Mouse (Mus musculus): ENCODE results near the gene Zfhx3. TPM values are rescaled to one million over a fixed set of nuclear protein-coding genes. Genes with fewer than 3 reads are reported as not detected.
A peak's percentile ranks its signal among the peaks of the same experiment; 100 is the strongest.

The Zfhx3 gene
- polyA plus RNA-seq, 1 experiment from 2014 or later = 6.2 TPM

- 20% methylated on average over 10 of the region's 11 CpGs for WGBS
- Histone ChIP-seq H3K4me3 (peak overlapping the region; percentile 78), H3K27ac (replicated peaks) (peak overlapping the region; percentile 91), H3K36me3 (no peaks in the 10 kb centered on the region), H3K9me3 (no peaks in the 10 kb centered on the region), H3K9ac (peak overlapping the region; percentile 96), H3K27me3 (replicated peaks) (no peaks in the 10 kb centered on the region), H3K4me2 (peak overlapping the region; percentile 96), H3K4me1 (peaks cover 86% of the 10 kb centered on the region)
- ATAC-seq (ENCODE audit: extremely low read depth, insufficient number of reproducible peaks, low FRiP score, low TSS enrichment) = no peak
Observed at GRCm38 (mm10) chr8:108715416-108715948, 773.0 kb downstream of the Zfhx3 start.

- H3K27me3 ChIP-seq (replicated peaks) = no peaks in the 10 kb centered on the region
- no peaks in the 10 kb centered on the region for H3K36me3 ChIP-seq
- peak overlapping the region; percentile 28 for H3K9ac ChIP-seq
- H3K4me3 ChIP-seq = peak overlapping the region; percentile 78
- H3K9me3 ChIP-seq = no peaks in the 10 kb centered on the region
- H3K27ac ChIP-seq (replicated peaks) = peak overlapping the region; percentile 91; the same call in 1 of the 2 replicates
- H3K4me2 ChIP-seq = peak overlapping the region; percentile 96
- 34% methylated on average over 7 of the region's 7 CpGs for WGBS
- peaks cover 85% of the 10 kb centered on the region for H3K4me1 ChIP-seq
- no peak for ATAC-seq (ENCODE audit: extremely low read depth, insufficient number of reproducible peaks, low FRiP score, low TSS enrichment)
Observed at GRCm38 (mm10) chr8:108716291-108716811, 773.9 kb downstream of the Zfhx3 start.

GRCm38 (mm10) chr8:108717545-108717944, 775.1 kb downstream of the Zfhx3 start:
- H3K4me2 ChIP-seq = peak overlapping the region; percentile 96
- peaks cover 83% of the 10 kb centered on the region for H3K4me1 ChIP-seq

GRCm38 (mm10) chr8:108718031-108718430, 775.6 kb downstream of the Zfhx3 start:
- peak overlapping the region; percentile 96 for H3K4me2 ChIP-seq
- H3K36me3 ChIP-seq = no peaks in the 10 kb centered on the region
- no peaks in the 10 kb centered on the region for H3K27me3 ChIP-seq (replicated peaks)
- 39% methylated on average over 6 of the region's 6 CpGs for WGBS
- H3K27ac ChIP-seq (replicated peaks) = peak overlapping the region; percentile 32; the same call in 1 of the 2 replicates
- H3K4me3 ChIP-seq = peak overlapping the region; percentile 18; the same call in 1 of the 2 replicates
- no peak for ATAC-seq (ENCODE audit: extremely low read depth, insufficient number of reproducible peaks, low FRiP score, low TSS enrichment)
- no peaks in the 10 kb centered on the region for H3K9me3 ChIP-seq
- H3K4me1 ChIP-seq = peaks cover 83% of the 10 kb centered on the region
- peak overlapping the region; percentile 58 for H3K9ac ChIP-seq

More at GRCm38 (mm10) chr8:108717545-108717944, 775.1 kb downstream of the Zfhx3 start:
- 59% methylated on average over 8 of the region's 8 CpGs for WGBS
- Histone ChIP-seq H3K36me3 (no peaks in the 10 kb centered on the region), H3K9ac (no peak overlapping the region), H3K27me3 (replicated peaks) (no peaks in the 10 kb centered on the region), H3K4me3 (no peak overlapping the region), H3K27ac (replicated peaks) (no peak overlapping the region), H3K9me3 (no peaks in the 10 kb centered on the region)
- no peak for ATAC-seq (ENCODE audit: extremely low read depth, insufficient number of reproducible peaks, low FRiP score, low TSS enrichment)

GRCm38 (mm10) chr8:108720840-108721239, 778.4 kb downstream of the Zfhx3 start:
- ATAC-seq (ENCODE audit: extremely low read depth, insufficient number of reproducible peaks, low FRiP score, low TSS enrichment) = no peak
- Histone ChIP-seq H3K4me1 (peaks cover 90% of the 10 kb centered on the region), H3K27ac (replicated peaks) (no peak overlapping the region), H3K36me3 (no peaks in the 10 kb centered on the region), H3K4me2 (no peak overlapping the region), H3K27me3 (replicated peaks) (no peaks in the 10 kb centered on the region), H3K9ac (no peak overlapping the region), H3K9me3 (no peaks in the 10 kb centered on the region), H3K4me3 (no peak overlapping the region)
- WGBS = 54% methylated on average over 4 of the region's 4 CpGs

- no peak for ATAC-seq (ENCODE audit: extremely low read depth, insufficient number of reproducible peaks, low FRiP score, low TSS enrichment)
- WGBS = 24% methylated on average over 8 of the region's 8 CpGs
- Histone ChIP-seq H3K4me3 (no peak overlapping the region), H3K9me3 (no peaks in the 10 kb centered on the region), H3K27me3 (replicated peaks) (no peaks in the 10 kb centered on the region), H3K27ac (replicated peaks) (peak overlapping the region; percentile 54; the same call in 1 of the 2 replicates), H3K4me1 (peaks cover 81% of the 10 kb centered on the region), H3K4me2 (no peak overlapping the region), H3K36me3 (no peaks in the 10 kb centered on the region), H3K9ac (0 out of 2 replicates have a peak overlapping the region, but pooled peaks have one; percentile 37)
Observed at GRCm38 (mm10) chr8:108722671-108723513, 780.4 kb downstream of the Zfhx3 start.

- H3K27me3 ChIP-seq (replicated peaks) = no peaks in the 10 kb centered on the region
- no peak overlapping the region for H3K27ac ChIP-seq (replicated peaks)
- no peaks in the 10 kb centered on the region for H3K36me3 ChIP-seq
- no peaks in the 10 kb centered on the region for H3K9me3 ChIP-seq
- 56% methylated on average over 11 of the region's 11 CpGs for whole genome bisulfite sequencing
- H3K4me2 ChIP-seq = no peak overlapping the region
- no peak overlapping the region for H3K4me3 ChIP-seq
- 0 out of 2 replicates have a peak overlapping the region, but pooled peaks have one; percentile 38 for H3K9ac ChIP-seq
- H3K4me1 ChIP-seq = peaks cover 75% of the 10 kb centered on the region
- ATAC-seq (ENCODE audit: extremely low read depth, insufficient number of reproducible peaks, low FRiP score, low TSS enrichment) = no peak
Observed at GRCm38 (mm10) chr8:108723636-108724035, 781.2 kb downstream of the Zfhx3 start.

- Histone ChIP-seq H3K9ac (no peak overlapping the region), H3K27ac (replicated peaks) (no peak overlapping the region), H3K4me3 (no peak overlapping the region), H3K27me3 (replicated peaks) (no peaks in the 10 kb centered on the region), H3K4me2 (no peak overlapping the region), H3K9me3 (no peaks in the 10 kb centered on the region), H3K36me3 (no peaks in the 10 kb centered on the region), H3K4me1 (peaks cover 83% of the 10 kb centered on the region)
- WGBS = 43% methylated on average over 11 of the region's 11 CpGs
- no peak for ATAC-seq (ENCODE audit: extremely low read depth, insufficient number of reproducible peaks, low FRiP score, low TSS enrichment)
Observed at GRCm38 (mm10) chr8:108724818-108725506, 782.5 kb downstream of the Zfhx3 start.

- peaks cover 83% of the 10 kb centered on the region for H3K4me1 ChIP-seq
- 80% methylated on average over 10 of the region's 10 CpGs for WGBS
Observed at GRCm38 (mm10) chr8:108725631-108726030, 783.2 kb downstream of the Zfhx3 start.

GRCm38 (mm10) chr8:108726541-108727241, 784.2 kb downstream of the Zfhx3 start:
- Histone ChIP-seq H3K9ac (peak overlapping the region; percentile 47), H3K4me1 (peaks cover 85% of the 10 kb centered on the region), H3K4me3 (no peak overlapping the region), H3K27me3 (replicated peaks) (no peaks in the 10 kb centered on the region), H3K9me3 (no peaks in the 10 kb centered on the region), H3K27ac (replicated peaks) (no peak overlapping the region), H3K4me2 (peak overlapping the region; percentile 24; the same call in 1 of the 2 replicates), H3K36me3 (no peaks in the 10 kb centered on the region)
- no peak for ATAC-seq (ENCODE audit: extremely low read depth, insufficient number of reproducible peaks, low FRiP score, low TSS enrichment)
- 22% methylated on average over 12 of the region's 12 CpGs for WGBS

More at GRCm38 (mm10) chr8:108725631-108726030, 783.2 kb downstream of the Zfhx3 start:
- Histone ChIP-seq H3K27ac (replicated peaks) (no peak overlapping the region), H3K4me2 (no peak overlapping the region), H3K9ac (no peak overlapping the region), H3K4me3 (no peak overlapping the region), H3K27me3 (replicated peaks) (no peaks in the 10 kb centered on the region), H3K36me3 (no peaks in the 10 kb centered on the region), H3K9me3 (no peaks in the 10 kb centered on the region)
- ATAC-seq (ENCODE audit: extremely low read depth, insufficient number of reproducible peaks, low FRiP score, low TSS enrichment) = no peak
